Mouse (Mus musculus) cerebellum, postnatal 25 days (tissue): ENCODE results near the gene Tagap1.
"Not testable (repeated sequence)": the region's sequence is repeated elsewhere in the genome, so short reads cannot be mapped to it uniquely, and the experiment has no call there.

Experiments
- DNase-seq, 2 experiments: peaks; one replicate each; pipeline ENCODE4 v3.0.0; 2021; ENCODE audit warnings: mixed read lengths in 2 of 2

Gene Tagap1

GRCm38 (mm10) chr17:6960776-6961175 is at the start of gene Tagap1:
Gene Tagap1, minus strand, starts transcription at chr17:6961156.
- DNase-seq, result peak; percentile 63 to 78

DNA sequence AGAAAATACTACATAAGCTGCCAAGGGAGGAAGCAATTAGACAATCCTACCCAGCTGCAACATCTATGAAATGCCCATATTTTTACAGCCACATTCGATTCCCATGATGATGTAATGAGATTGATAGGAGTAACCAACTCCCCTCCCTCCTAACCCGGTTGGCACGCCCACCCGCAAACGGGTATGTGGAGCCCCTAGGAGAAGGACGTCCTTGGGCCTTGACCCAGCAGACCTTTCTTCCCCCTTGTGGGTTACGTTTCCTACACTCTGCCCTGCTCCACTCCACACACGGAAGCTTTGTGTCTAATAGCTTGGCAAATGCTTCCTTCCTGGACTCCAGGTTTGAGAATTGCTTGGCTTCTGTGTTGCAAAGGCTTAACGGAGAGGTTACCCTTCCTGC is 48.9 kb upstream of the Tagap1 start:
- DNase-seq, result not testable (repeated sequence)

DNA sequence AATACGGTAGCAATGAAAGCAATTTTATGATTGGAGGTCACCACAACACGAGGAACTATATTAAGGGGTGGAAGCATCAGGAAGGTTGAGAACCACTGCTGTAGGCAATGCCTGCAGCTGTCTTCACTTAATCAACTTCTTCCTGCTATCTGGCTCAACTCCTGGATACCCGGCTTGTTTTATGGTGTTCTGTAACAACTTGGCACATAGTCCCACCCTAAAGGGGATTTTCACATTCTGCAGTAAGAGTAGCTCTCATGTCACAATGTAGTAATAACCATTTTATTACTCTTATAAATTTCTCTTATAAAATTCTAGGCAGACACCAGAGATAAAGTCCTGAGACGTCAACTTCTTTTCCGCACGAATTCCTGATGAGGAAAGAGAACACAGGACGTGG is 48.5 kb upstream of the Tagap1 start:
- DNase-seq, result not testable (repeated sequence)

DNA sequence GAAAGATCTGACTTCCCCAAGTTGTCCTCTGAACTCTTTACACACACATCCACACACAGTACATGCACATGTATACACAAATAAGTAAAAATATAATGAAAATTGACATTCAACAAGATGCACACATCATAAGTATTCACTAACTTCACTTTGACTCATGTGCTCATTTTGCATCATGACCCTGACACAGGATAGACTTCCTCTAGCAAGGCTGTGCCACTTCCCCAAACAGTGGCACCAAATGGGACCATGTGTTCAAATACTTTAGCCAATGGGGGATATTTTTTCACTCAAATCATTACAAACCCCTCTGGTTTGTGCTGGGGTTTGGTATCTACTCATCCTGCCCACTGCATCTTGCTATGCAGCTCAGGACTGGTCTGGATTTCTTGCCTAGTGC is 47.9 kb upstream of the Tagap1 start:
- not testable (repeated sequence) for DNase-seq

GRCm38 (mm10) chr17:7005646-7006045 is 44.7 kb upstream of the Tagap1 start:
- not testable (repeated sequence) for DNase-seq

DNA sequence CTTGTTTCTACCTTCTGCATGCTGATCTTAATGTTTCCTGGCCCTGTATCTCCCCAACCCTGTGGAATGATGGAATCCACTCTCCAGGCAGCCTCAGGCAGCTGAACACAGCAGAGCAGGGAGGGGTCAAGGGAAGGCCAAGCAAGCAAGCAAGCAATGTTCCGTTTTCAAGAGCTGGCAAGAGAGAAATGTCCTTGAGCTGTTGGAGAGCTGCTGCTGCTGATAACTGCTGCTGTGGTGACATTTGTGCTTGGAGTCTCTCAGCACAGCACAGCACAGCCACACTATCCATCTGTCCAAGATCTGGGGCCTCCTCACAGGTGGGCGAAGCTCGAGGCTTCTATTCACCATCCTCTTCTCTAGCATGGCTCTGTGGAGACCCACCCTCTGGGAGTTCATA is 42.4 kb upstream of the Tagap1 start:
- DNase-seq, result not testable (repeated sequence)

- not testable (repeated sequence) for DNase-seq
These were observed 41.0 kb upstream of the Tagap1 start for GRCm38 (mm10) chr17:7001790-7002585.

- not testable (repeated sequence) for DNase-seq
These were observed 37.0 kb upstream of the Tagap1 start for GRCm38 (mm10) chr17:6997778-6998490.

GRCm38 (mm10) chr17:6996826-6997225 is 35.9 kb upstream of the Tagap1 start:
- not testable (repeated sequence) for DNase-seq

GRCm38 (mm10) chr17:6995504-6995903 is 34.5 kb upstream of the Tagap1 start:
- DNase-seq, result not testable (repeated sequence)

DNA sequence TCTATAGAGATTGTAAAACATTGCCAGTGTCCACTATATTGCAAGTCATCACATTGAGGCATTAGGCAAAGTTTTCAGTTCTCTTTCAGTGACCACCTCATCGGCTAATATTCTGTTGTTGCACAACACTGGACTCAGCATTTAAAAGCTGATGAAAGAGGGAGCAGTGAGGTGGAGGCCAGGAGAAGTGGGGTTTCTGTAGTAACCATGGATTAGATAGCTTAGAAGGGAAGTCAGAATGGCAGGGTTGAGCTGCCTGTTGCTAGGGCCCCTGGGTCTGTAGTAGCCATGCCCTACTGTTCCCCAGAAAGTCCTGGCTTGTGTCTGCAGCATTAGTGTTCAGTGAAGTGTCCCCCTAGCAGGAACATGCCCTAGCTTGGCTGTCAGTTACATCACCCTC is 25.2 kb upstream of the Tagap1 start:
- DNase-seq, result not testable (repeated sequence)

GRCm38 (mm10) chr17:6980144-6980543 is 19.2 kb upstream of the Tagap1 start:
- not testable (repeated sequence) for DNase-seq

DNA sequence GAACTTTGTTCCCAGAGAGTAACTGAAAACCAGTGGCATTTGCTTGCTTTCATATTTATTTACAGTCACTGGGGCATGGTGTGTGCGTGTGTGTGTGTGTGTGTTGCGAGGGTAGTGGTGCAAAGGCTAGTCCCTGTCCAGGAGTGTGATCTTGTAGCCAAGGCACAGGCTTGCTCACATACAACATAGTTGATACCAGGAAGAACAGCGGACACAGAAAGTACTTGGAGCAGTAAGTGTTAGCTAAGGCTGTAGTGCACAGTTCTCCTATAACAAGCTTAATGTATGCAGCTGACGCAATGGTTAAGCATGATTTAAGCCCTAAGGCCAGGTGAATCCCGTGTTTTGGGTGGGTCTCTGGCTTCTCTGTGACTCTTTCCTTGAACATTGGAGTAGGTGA is 18.4 kb upstream of the Tagap1 start:
- DNase-seq, result not testable (repeated sequence)

DNA sequence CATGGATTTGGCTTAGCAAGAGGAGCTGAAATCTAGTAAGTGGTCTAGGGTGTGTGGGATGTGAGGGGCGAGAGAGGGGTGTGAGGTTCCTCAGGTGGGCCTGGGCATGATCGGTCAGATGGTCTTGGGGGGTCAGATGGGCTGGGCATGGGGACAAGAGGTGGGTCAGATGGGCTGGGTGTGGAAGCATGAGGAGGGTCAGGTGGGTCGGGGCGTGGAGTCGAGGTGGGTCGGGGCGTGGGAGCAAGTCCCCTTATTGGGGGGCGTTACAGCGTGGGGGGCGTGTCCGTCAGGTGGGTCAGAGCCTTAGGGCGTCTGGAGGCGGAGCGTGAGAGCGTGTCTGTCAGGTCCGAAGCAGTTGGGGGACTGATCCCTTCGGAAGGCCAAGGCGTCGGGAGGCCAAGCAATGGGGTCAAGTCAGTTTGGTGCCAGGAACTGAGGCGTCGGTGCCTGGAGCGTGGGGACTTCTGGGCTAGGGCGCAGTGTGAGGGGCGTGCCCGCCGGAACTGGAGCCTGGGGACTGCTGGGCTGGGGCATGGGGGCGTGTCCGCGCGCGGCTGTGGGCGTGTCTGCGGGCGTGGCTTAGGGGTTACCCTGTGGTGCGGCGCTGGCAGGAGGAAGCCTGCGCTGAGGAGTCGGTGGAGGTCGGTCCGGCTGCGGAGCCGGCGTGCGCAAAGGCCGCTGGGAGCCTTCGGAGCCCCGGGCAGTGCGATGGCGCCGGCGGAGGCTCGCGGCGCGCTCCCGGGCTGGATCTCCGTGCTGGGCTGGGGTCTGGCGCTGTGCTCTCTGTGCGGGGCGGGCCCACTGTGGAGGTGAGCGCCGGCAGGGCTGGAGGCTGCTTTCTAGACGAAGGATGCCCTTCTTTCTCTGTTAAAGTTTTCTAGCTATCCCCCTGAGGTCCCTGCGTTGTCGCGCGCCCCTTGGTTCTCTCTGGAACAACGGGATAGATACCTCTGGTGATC is 17.6 kb upstream of the Tagap1 start, which contains the start of gene Gm49721:
TSS of gene Gm49721 (plus strand) at position 618 of the 962 bp plus-strand sequence.
- DNase-seq, result peak; percentile 60 to 67

DNA sequence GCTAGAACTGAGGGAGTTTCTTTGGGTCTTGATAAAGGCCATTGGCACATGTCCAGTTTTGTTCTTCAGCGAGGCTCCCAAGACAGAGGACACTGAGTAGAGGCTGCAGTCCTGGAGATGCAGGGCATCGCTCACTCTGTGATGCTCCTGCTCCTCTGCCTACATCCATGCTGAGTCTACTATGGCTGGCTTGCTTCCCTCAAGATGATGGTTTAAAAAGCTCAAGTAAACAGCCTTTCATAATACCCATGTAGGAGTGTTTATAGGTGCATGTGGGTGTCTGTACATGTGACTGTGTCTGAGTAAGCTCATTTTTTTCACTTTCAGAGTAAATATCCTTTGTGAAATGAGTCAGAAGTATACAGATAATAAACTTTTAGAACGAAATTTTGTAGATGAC is 14.0 kb upstream of the Tagap1 start:
- not testable (repeated sequence) for DNase-seq

GRCm38 (mm10) chr17:6972836-6973396 is 12.0 kb upstream of the Tagap1 start:
- DNase-seq, result not testable (repeated sequence)

DNA sequence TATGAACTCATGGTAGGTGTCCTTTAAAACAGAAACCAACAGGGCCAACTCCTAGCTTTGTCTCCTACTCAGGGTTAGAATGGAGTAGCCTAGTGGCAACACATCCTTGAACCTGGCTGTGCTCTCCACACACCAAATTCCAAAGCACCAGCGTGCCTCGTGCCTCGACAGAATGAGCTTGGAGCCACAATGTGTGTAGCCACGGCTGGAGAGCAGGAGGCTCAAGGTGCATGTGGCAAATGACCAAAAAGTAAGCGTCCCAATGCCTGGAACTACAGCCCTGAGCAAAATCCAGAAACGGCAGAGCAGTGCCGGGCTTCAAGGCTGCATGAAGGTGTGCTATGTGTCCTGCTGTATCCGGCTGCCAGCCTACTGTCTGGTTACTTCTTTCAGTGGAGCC is 10.3 kb upstream of the Tagap1 start:
- DNase-seq, result not testable (repeated sequence)

GRCm38 (mm10) chr17:6970334-6970733 is 9.4 kb upstream of the Tagap1 start, which contains the start of gene Rnaset2b:
Gene Rnaset2b, plus strand, starts transcription at chr17:6970634.
- DNase-seq, result not testable (repeated sequence)

DNA sequence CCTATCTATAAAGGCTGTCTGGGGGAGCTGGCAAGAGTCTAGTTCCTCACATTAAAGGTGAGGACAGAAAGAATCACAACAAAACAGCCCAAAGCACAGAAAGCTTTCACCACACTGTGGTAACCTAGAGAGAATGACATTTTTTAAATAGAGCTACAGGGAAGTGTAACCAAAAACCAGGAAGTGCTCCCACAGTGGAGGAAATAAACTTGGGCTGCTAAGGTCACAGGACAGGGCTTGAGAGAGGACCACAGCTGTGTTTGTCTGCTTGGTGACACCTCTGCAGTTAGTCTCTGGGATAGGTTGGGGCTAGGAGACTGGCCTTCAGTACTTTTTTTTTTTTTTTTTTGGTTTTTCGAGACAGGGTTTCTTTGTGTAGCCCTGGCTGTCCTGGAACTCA is 6.7 kb upstream of the Tagap1 start:
- not testable (repeated sequence) for DNase-seq

- DNase-seq, result peak; percentile 35 to 50
These were observed 4.4 kb upstream of the Tagap1 start for GRCm38 (mm10) chr17:6965364-6965763.

DNA sequence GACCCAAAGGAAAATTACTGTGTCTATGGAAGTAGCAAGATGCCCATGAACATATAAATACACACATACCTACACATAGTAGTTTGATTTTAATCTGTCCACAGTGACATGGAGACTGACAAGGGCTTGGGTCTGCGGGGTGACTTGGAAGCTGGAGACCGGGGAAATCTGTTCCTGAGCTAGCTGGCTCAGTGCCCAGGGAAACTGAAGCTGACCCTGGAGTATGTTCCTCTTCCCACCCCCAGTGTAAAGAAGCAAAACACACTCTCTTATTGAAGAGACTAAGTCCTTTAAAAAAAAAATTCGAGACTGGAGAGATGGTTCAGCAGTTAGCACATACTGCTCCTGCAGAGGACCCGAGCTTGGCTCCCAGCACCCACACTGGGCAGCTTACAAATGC is 2.0 kb upstream of the Tagap1 start:
- DNase-seq, result not testable (repeated sequence)

GRCm38 (mm10) chr17:6962339-6962738 is 1.4 kb upstream of the Tagap1 start:
- not testable (repeated sequence) for DNase-seq
